Mouse (Mus musculus) heart, adult 11 months (tissue): ENCODE measurements around the gene Chst15.

Source experiments
- DNase-seq: peaks from one replicate; pipeline ENCODE4 v3.0.0; 2022

Gene Chst15

DNA sequence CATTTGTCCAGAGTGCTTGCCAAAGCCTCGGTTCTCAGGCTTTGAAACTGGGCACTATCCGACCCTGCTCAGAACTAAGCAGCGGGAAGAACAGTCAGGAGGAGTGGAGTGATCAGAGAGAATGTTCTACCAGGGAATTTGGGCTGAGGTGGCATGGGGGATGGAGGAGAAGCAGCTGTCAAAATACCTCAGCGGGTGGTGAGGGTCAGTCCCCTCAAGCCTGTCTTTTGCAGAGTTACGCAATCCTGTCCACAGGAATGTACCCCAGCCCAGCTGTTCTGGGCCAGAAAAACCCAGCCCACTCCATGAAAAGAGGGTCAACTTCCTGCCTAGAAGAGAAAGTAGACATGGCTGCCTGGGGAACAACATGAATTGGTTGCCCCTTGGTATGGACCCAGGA is 56.4 kb downstream of the Chst15 start:
- DNase-seq, result no peak

DNA sequence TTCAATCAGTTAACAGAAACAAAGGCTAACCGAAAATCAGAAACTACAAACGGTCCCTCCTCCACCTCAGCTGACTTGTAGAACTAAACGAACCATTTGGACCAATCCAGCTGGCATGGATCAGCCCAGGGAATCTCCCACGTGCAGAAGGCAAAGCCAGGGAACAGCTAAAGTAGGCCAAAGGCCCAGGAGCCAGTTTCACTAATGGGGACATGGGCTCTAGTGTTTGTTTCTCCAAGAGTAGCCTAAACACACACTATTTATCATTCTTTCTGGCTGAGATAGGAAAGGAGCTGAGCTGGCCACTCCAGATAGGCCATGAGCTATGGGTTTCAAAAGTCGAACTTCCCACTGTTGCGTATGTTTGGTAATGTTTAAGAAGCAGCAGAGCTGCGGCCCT is 58.2 kb downstream of the Chst15 start:
- DNase-seq, result peak; percentile 93

DNA sequence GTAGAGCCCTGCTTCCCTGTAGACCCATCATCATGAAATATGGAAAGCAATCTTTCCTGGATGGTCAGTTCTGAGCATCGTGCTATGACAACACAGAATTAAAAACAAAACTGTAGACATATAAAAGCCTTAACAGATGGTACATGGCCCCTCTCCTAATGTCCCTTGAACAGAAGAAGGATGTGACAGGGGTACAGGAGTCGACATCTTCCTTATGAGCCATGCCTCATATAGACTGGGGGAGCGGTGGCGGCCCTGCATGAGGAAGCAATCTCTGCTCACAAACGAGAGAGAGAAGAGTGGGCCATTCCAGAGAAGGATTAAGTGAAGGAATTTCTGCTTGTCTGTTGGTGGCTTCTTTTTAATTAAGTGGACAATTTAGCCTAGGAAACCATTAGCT is 58.8 kb downstream of the Chst15 start:
- no peak for DNase-seq

DNA sequence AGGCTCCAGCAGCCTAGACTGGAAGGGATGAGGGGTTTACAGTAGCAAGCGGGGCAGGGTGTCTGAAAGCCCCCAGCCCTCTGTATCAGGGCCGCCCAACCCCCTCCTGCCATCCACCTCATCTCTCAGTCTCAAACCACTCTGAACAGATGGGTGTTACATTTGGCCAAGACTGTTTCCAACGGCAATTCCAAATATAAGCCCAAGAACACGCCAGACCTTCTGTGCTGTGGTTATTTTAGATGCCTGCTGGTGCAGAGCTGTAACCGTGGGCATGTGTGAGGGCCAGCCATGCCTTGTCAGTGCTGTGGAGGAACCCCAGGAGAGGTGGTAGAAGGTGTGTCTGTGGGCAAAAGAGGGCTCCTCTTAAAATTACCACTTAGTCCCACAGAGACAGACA is 63.5 kb downstream of the Chst15 start:
- DNase-seq, result no peak

DNA sequence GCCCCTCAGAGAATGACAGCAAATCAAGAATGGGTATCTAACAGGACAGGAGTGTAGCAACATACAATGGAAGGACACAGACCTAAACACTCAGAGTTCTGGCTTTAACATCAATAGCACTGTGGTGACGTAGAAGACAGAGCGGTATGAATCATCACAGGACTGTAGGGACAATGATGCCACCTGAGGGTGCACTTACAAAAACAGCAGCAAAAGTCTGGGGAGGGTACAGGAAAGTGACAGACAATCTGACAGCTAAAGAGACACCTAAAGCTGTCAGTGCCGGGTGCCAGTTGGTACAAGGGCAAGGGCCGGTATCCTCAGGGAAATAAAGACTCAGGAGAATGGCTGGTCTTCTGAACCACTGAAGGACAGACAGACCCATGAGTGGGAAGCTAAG is 64.0 kb downstream of the Chst15 start:
- DNase-seq, result no peak

DNA sequence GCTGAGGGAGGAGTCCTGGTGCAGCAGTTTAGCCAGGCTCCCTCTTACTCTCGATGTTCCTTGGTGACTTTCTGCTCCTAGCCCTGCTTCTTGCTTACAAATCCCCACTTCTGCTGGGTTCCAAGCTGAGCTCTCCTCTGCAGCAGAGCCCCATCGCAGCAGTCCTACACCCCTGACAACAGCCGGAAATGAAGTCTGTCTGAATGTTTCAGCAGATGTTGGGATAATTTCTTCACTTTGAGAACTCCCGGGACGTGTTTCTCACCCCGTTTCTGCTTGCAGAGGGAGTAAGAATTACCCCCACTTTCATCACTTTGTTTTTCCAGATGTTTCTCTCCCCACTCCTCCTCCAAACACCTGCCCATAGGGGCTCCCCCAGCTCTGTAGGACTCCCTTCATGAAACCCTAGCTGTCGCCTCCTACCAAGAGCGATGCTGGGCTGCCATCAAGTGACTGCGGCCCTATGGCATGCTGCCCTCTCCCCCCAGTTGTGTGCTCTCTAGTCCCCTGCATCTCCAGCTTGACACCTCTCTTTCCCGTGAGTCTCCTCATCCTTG is 67.4 kb downstream of the Chst15 start:
- no peak for DNase-seq

DNA sequence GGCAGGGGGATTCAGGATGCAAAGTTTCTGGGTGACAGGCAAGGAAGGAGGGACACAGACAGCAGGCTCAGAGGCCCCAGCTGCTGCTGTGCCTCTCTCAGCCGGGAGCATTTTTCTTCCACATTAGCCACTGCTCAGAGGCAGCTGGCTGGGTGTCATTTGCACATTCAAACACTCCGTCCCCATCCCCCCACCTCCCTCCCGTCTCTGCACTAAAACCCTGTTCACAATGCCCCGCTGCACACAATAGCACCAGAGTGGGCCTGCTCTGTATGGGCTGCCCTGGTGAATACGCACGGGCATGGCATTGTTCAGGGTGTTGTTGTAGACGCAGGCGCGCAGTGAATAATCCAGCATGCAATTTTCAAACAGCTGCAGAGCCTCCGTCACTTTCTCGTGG is 69.5 kb downstream of the Chst15 start:
- no peak for DNase-seq

DNA sequence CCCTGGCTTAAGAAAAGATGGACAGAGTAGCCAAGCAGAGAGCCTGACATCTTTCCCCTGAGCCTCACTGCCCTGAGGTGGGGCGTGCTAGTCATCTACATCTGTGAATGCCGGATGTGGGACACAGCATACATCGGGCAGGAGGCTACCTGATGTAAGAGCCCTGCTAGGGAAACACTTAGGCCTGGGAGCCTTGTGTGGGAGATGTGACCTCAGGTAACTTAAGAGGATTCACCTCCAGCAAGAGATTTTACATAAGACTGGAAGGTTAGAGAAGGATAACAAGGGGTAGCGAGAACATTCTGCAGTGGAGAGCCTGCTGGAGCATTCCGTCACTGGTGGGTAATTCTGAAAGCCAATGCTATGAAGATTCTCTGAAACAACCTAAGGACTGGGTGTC is 69.9 kb downstream of the Chst15 start:
- DNase-seq, result no peak

DNA sequence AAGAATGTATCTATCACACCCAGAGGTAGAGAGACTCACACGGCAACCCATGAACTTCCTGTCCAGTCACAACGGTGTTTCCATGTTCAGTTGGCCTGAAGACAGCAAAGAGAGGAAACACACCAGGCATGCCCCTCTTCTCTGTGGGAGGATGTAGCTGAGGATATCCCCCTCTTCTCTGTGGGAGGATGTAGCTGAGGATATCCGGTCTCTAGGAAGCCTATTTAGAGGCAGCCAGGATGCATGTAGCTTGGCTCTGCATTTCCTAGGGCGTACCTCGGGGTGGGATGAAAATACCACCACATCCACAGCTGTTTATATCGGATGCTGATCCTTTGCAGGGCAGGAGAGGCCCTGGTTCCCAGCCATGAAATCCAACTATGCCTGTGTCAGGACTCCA is 71.3 kb downstream of the Chst15 start:
- DNase-seq, result peak; percentile 99

DNA sequence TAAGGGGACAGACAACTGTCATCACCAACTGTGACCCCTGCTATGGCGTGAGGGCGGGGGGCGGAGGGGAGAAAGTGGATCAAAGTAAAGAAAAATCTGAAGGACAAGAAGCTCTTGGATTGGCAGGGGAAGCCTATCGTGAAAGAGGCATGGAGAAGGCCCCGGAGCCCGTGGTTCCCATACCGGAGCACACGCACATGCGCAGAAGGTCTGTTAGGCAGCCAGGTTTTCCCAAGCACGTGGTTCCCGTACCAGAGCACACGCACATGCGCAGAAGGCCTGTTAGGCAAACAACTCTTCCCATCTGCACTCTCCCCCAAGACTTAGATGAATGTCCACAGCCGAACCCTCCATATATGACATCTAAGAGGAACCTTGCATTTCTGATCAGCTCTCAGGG is 72.4 kb downstream of the Chst15 start:
- no peak for DNase-seq

DNA sequence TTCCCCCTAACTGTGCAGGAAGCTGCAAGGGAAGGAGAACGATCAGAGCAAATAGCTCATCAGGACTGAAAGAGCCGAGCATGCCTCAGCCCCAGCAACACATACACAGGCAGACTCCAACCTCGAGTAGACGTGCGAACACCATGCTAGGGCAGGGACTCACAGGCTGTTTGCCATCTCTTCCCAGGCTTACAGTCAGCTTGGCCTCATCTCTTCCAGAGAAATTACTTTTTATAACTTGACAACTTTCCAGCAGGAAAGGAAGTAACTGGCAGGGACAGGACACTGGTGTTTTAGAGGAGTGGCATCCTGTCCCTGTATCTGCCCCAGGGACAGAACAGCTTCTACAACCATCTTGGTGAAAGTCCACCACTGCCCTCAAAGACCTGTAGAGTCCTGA is 73.8 kb downstream of the Chst15 start:
- no peak for DNase-seq

DNA sequence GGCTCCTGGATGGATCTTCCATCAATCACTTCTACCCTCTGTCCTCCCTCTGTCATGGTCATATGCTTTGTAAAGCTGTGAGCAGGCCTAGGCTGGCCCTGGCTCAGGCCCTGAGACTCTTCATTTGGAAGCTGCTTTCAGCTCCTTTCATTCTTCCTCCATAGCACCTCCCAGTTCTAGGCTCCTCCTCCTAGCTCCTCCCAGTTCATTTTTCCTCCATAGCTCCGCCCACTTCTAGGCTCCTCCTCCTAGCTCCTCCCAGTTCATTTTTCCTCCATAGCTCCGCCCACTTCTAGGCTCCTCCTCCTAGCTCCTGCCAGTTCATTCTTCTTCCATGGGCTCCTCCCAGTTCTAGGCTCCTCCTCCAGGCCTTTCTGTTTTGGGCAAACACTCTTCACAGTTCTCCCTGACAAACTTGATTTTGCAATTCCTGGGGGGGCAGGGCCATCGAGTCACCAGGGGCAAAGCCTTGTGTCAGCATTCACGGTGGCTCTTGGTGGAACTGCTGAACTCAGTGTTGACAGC is 74.3 kb downstream of the Chst15 start:
- peak; percentile 97 for DNase-seq

DNA sequence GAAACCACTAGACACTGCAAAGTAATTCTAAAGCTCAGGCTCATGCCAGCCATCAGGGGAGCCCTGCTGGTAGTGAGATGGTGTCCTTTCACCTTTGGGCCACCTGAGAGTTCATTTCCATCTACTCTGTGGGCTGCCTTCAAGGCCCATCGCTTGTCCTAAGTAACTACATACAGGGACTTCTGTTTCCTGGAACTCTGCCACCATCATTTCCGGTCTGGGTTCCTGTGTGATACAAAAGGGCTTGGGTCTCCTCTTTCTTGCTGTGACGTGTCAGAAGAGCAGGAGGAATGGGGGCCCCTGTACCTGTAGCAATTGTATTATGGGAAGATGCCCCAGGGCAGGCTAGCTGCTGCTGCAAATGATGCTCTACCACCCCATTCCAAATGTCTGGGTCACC is 78.1 kb downstream of the Chst15 start:
- no peak for DNase-seq

DNA sequence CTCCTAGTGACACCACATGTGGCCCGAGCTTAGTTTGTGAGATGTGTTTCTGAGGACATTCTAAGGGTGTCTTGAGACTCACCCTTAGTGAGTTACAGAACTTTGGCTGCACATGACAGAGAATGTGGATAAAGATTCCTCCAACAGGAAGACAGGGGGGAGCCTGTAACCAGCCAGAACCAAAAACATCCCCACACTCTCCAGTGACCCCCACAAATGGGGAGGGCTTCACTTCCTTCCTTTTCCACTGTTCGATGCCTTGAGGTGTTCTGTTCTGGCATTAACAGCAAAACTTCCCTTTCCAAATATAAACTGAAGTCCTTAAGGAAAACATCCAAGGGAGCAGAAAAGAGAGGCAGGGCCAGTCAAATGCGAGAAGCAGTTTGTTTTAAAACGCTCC is 79.8 kb downstream of the Chst15 start:
- peak; percentile 96 for DNase-seq

DNA sequence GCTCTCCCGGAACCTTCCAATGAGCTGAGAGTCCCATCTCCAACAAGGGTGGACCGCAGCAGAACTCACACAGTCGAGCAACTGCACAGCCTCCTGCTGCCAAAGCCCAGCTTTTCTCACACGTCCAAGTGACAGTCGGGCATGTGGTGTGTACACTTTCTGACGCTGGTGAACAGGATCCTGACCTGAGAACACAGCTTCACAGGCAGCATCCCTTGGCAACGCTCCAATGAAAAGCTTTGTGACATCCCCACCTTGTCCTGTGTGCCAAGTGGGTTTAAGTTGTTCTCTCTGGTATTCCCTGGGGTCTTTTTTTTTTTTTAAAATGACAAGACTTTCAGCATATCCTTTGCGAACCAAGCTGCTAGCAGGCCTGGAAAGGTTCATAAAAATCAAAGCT is 80.2 kb downstream of the Chst15 start:
- DNase-seq, result no peak

DNA sequence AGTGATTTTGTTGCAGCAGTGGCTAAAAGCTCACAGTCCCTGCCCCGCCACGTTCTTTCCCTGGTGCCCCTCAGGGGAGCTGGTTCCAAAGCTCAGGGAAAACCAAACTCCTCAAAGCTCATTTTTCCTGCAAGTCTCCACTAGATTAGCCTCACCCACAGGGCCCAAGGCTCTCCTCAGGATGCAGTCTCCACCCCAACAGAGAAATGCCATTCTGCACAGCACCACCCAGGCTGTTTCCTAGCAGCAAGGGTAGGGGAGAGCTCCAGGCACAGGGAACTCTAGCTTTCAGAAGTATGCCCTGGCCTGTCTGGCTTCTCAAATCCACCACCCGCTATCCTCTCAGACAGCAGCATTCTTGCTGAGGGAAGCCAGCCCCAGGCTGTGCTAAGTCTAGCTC is 82.8 kb downstream of the Chst15 start:
- no peak for DNase-seq

DNA sequence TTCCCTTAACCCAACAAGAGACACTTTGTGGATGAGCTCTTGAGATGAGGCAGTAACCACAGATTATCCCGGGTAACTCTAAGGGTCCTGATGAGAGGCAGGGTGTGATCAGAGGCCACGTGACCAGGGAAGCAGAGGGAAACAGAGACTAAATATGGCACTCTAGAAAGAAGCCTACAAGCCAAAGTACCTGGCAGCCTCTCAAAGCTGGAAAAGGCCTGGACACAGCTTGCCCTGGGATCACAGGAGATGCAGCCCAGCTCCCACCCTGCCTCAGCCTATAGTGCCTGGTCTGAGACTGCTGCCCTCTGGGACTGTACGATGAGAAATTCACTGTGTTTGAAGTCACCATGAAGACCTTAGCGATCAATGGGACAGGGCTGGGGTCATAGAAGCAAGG is 83.3 kb downstream of the Chst15 start:
- peak; percentile 88 for DNase-seq

DNA sequence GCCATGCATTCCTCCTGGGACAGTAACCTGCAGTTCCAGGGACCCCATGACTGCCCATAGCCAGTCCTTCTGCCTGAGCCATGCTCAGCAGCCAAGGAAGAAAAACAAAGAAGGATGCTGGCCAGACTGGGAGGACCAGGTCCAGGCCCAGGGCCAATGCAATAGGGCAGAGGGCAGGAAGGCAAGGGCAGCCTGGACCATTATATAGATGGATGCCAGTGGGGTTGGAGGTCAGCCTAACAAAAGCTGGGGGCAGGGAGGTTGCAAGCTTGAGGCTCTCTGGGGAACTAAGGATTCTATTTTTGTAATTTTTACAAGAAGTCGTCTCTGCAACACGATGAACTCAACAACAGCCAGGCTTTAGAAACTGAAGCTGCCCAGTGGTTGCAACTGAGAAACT is 84.1 kb downstream of the Chst15 start:
- peak; percentile 95 for DNase-seq

DNA sequence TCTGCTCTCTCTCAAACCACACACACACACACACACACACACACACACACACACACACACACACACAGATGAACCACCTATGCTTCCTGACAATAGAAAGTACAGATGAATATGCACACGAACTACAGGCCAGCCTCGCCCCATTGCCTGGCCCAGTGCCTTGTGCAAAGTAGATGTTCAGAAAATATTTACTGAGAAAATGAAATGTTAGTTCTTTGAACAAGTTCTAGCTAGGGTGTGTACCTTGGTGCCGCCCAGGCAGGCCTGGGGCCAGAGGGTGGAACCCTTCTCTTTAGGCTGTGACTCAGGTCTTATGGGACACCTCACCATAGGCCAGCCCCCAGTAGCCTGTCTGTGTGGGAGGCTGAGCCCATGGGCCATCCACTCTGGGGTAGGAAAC is 85.6 kb downstream of the Chst15 start:
- no peak for DNase-seq

DNA sequence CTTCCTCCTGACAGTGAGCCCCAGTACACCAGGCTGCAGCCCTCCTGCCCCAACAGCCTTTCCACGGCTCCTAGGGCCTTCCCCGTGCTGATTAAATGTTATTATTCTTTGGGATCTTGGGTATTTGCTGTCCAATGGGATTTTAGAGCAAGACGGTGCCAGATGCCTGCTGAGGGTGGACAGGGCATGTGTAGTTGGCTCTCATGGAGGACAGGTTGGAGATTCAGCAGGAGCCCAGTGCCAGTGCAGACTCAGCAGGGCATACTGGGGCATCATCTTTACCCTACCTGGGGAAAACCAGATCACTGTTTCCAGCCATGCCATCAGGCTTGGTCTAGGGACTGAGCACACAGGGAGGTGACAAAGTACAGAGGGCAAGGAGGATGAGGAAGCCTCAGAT is 86.1 kb downstream of the Chst15 start:
- DNase-seq, result no peak

DNA sequence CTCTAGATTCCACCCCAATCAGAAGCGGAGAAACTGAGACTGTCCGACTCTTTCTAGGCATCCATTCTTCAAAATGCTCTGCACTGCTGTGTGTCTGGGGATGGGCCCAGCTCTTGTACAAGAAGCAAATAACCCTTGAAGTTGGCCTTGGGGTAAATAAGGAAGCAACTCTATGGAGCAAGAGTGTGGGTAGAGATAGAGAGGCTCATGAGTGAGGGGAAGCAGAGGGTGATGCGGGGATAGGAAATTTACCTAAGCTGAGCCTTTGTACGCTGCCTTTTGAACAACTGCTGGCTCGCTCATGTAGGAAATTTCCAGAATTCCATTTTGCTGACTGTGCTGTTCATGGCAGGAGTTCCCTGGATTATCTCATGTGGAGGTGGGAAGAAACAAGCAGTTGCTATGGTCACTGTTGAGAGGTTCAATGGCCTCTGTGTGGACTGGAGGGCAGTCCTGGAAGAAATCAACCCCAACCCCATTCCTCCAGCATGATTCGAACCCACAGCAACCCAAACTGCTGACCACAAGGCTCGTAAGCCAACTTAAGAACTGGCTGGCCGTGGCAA is 89.9 kb downstream of the Chst15 start:
- no peak for DNase-seq

DNA sequence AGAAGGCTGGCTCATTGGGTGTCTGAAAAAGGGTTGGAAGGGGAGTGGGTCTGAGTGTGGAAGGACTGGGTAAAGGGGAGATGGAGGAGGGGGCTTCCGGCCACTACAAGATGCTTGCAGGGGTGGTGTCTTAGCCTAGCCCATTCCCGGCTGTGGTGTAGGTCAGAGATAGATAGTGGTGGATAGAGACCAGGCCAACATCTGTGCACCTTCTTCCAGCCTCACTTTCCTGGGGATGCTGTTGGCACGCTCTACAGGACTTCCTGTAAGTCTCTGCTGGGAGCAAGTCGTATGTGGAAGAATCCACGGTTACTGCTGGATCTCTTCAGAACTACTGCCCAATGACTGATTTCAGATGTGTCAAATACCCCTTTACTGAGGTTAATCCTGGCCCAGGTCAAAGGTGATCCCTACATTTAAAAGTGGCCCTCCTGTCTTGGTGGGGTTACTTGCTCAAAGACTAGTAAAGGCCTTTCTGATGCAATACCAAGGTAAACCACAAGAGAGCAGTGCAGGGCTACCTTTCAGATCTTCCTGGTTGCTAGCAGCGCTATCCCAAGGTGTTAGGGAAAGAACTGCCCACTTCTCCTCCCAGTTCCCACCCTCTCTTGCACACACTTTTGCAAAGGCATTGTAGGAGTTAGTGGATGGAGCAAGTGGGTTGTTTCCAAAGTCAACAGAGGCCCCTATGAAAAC is 90.5 kb downstream of the Chst15 start:
- peak; percentile 96 for DNase-seq

DNA sequence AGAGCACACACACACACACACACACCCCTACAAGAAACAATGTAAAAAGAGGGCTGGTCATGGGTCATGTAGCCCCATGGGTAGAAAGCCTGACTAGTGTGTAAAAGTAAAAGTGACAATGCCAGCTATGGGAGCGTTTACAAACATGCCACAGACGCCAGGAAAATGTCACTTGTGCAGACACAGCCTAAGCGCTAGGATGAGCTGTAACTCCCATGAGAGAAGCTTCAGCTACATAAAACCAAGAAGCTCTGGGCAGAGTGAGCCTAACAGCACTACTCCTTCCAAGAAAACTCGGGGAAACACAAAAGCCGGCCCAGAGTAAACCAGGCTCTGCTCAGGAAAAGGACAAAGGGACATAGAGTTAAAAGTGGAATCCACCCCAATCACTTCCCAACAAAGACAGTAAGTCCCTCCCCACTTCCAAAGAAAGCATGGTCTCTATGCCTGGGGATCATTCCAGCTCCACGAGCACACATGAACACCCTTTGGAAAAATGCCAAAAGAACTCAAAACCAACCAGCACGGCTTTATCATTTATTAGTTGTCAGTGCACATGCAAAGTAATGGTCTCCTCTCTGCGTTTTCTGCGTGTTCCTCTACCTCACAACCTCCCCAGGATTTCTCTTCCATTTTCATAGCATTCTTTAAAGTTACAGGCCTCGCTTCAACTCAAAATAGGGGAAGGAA is 93.4 kb downstream of the Chst15 start:
- no peak for DNase-seq

DNA sequence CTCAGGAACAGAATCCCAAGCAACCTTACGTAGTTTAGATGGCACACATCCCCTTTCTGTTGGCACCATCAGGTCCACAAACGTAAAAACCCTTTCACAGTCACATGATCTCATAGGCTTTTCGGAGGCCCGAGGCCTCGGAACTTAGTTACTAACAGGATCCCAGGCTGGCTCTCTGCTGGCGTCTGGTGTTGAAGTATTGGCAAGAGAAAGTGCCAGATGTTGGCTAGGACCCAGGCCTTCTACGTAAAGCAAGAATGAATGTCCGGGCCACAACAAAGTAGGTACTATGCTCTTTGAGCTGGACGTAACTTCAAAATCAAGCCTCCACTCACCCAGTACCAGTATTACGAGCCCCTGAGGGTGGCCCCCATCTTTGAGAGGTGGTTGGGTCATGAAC is 103.0 kb downstream of the Chst15 start:
- DNase-seq, result no peak
